Mouse (Mus musculus): ENCODE measurements around the gene Dab1.

Gene Dab1

GRCm38 (mm10) chr4:104579946-104580544 lies 960.9 kb downstream of the Dab1 start:
- DNase-seq (ENCODE audit: low read depth, low spot score), result no peak

- no peak for DNase-seq (ENCODE audit: low read depth, low spot score)
Observed at GRCm38 (mm10) chr4:104582726-104583125, 963.6 kb downstream of the Dab1 start.

- no peak for DNase-seq (ENCODE audit: low read depth, low spot score)
Observed at GRCm38 (mm10) chr4:104587826-104588225, 968.7 kb downstream of the Dab1 start.

- DNase-seq (ENCODE audit: low read depth, low spot score), result no peak
Observed at GRCm38 (mm10) chr4:104596936-104597335, 977.8 kb downstream of the Dab1 start.

- no peak for DNase-seq (ENCODE audit: low read depth, low spot score)
Observed at GRCm38 (mm10) chr4:104597490-104598465, 978.6 kb downstream of the Dab1 start.

GRCm38 (mm10) chr4:104602804-104603203 lies 983.6 kb downstream of the Dab1 start:
- no peak for DNase-seq (ENCODE audit: low read depth, low spot score)

GRCm38 (mm10) chr4:104604298-104604697 lies 985.1 kb downstream of the Dab1 start:
- DNase-seq (ENCODE audit: low read depth, low spot score), result no peak

- DNase-seq (ENCODE audit: low read depth, low spot score), result no peak
Observed at GRCm38 (mm10) chr4:104606881-104607280, 987.7 kb downstream of the Dab1 start.

GRCm38 (mm10) chr4:104607636-104608035 lies 988.5 kb downstream of the Dab1 start:
- DNase-seq (ENCODE audit: low read depth, low spot score), result no peak

- DNase-seq (ENCODE audit: low read depth, low spot score), result no peak
Observed at GRCm38 (mm10) chr4:104619452-104619851, 1000.3 kb downstream of the Dab1 start.

- no peak for DNase-seq (ENCODE audit: low read depth, low spot score)
Observed at GRCm38 (mm10) chr4:104625316-104625715, 1006.2 kb downstream of the Dab1 start.

GRCm38 (mm10) chr4:104628708-104629107 lies 1009.5 kb downstream of the Dab1 start:
- DNase-seq (ENCODE audit: low read depth, low spot score), result no peak

GRCm38 (mm10) chr4:104637016-104637415 lies 1017.9 kb downstream of the Dab1 start:
- no peak for DNase-seq (ENCODE audit: low read depth, low spot score)

- no peak for DNase-seq (ENCODE audit: low read depth, low spot score)
Observed at GRCm38 (mm10) chr4:104640617-104641016, 1021.5 kb downstream of the Dab1 start.

GRCm38 (mm10) chr4:104642761-104643469 lies 1023.8 kb downstream of the Dab1 start:
- DNase-seq (ENCODE audit: low read depth, low spot score), result no peak

GRCm38 (mm10) chr4:104643534-104644356 lies 1024.6 kb downstream of the Dab1 start:
- no peak for DNase-seq (ENCODE audit: low read depth, low spot score)

- no peak for DNase-seq (ENCODE audit: low read depth, low spot score)
Observed at GRCm38 (mm10) chr4:104644357-104644630, 1025.1 kb downstream of the Dab1 start.

GRCm38 (mm10) chr4:104644862-104645261 lies 1025.7 kb downstream of the Dab1 start:
- DNase-seq (ENCODE audit: low read depth, low spot score), result no peak

- no peak for DNase-seq (ENCODE audit: low read depth, low spot score)
Observed at GRCm38 (mm10) chr4:104651761-104652160, 1032.6 kb downstream of the Dab1 start.

GRCm38 (mm10) chr4:104656728-104657127 lies 1037.6 kb downstream of the Dab1 start:
- DNase-seq (ENCODE audit: low read depth, low spot score), result no peak

GRCm38 (mm10) chr4:104662841-104663614 lies 1043.9 kb downstream of the Dab1 start:
- no peak for DNase-seq (ENCODE audit: low read depth, low spot score)
